ENCODE assay signal across 7 mouse cellular contexts in genomic region chr7:4658128-4658907, GRCm38 (mm10). TPM values are rescaled to one million over a fixed set of nuclear protein-coding genes. Genes with fewer than 3 reads are reported as not detected.
DNase-seq lines count a peak whose midpoint lies in the region; ATAC-seq lines count a peak whose summit lies in the region.

No protein-coding gene starts in this region.

- peak overlapping the region; percentile 94 for H3K9ac ChIP-seq in heart, embryonic 11.5 days (ENCODE audit: low read depth, low read length)
- H3K9ac ChIP-seq in midbrain, embryonic 14.5 days (replicated peaks; ENCODE audit: low read length), result peak overlapping the region; percentile 89

- H3K27me3 ChIP-seq in heart, embryonic 11.5 days (ENCODE audit: control insufficient read depth, insufficient read depth, low read length), result no peaks in the 10 kb centered on the region
- H3K27me3 ChIP-seq in midbrain, embryonic 14.5 days (ENCODE audit: control insufficient read depth, insufficient read depth, low read length), result no peaks in the 10 kb centered on the region

- peak overlapping the region; percentile 91 for H3K4me3 ChIP-seq in heart, embryonic 11.5 days (ENCODE audit: low read depth, low read length)
- H3K4me3 ChIP-seq in midbrain, embryonic 14.5 days (replicated peaks; ENCODE audit: low read depth, low read length), result peak overlapping the region; percentile 88

- H3K4me1 ChIP-seq in heart, embryonic 11.5 days (ENCODE audit: control insufficient read depth, insufficient read depth, low read length), result peaks cover 35% of the 10 kb centered on the region
- peaks cover 28% of the 10 kb centered on the region for H3K4me1 ChIP-seq in midbrain, embryonic 14.5 days (ENCODE audit: control insufficient read depth, insufficient read depth, low read length)

- no peaks in the 10 kb centered on the region for H3K9me3 ChIP-seq in heart, embryonic 11.5 days (replicated peaks; ENCODE audit: control insufficient read depth, low read length)
- no peaks in the 10 kb centered on the region for H3K9me3 ChIP-seq in midbrain, embryonic 14.5 days (ENCODE audit: control insufficient read depth, low read length)

- peaks cover 4% of the 10 kb centered on the region for H3K36me3 ChIP-seq in heart, embryonic 11.5 days (ENCODE audit: control insufficient read depth, insufficient read depth, low read length)
- H3K36me3 ChIP-seq in midbrain, embryonic 14.5 days (ENCODE audit: control insufficient read depth, insufficient read depth, low read length), result peaks cover 9% of the 10 kb centered on the region; the same call in 1 of the 2 replicates

- WGBS in heart, embryonic 11.5 days (ENCODE audit: insufficient replicate concordance), result under 1% methylated on average over 63 of the region's 78 CpGs
- WGBS in midbrain, embryonic 14.5 days, result under 1% methylated on average over 78 of the region's 78 CpGs

- peak; percentile 48 for DNase-seq in thymus, postnatal 0 days (ENCODE audit: low spot score)
- no peak for DNase-seq in thymus, postnatal 14 days
- peak; percentile 39 for DNase-seq in cerebellum, adult 8-10 months
- DNase-seq in kidney, postnatal 10 days, result peak; percentile 72
- DNase-seq in midbrain, embryonic 14.5 days, result peak; percentile 78
- no peak for DNase-seq in yolk sac, embryonic 10.5 days (ENCODE audit: low spot score)

- ATAC-seq in heart, embryonic 11.5 days (replicated peaks; ENCODE audit: insufficient number of reproducible peaks, low FRiP score, low TSS enrichment), result peak; percentile 60
- ATAC-seq in midbrain, embryonic 14.5 days (ENCODE audit: low FRiP score, low TSS enrichment), result peak; percentile 69

- H3K27ac ChIP-seq in heart, embryonic 11.5 days (ENCODE audit: low read depth, low read length), result peak overlapping the region; percentile 96
- peak overlapping the region; percentile 95 for H3K27ac ChIP-seq in midbrain, embryonic 14.5 days (replicated peaks; ENCODE audit: low read depth, low read length)

- H3K4me2 ChIP-seq in heart, embryonic 11.5 days, result peak overlapping the region; percentile 71
- peak overlapping the region; percentile 94 for H3K4me2 ChIP-seq in midbrain, embryonic 14.5 days (ENCODE audit: low read length)

RNA-seq across cellular contexts. Expression of gene Ppp6r1, which starts 0.5 kb away (rescaled TPM):
- 19.8 and 23.8 TPM in 2 replicates for polyA plus RNA-seq in thymus, postnatal 0 days (2015; fragmentation: Nextera tagmentation; extraction: Ambion mirVana)
- 3.2 and 7.0 TPM in 2 replicates for polyA plus RNA-seq in heart, embryonic 11.5 days (2014; fragmentation: Nextera tagmentation; extraction: Ambion mirVana)
- 8.7 and 11.2 TPM in 2 replicates for polyA plus RNA-seq in midbrain, embryonic 14.5 days (2014; fragmentation: Nextera tagmentation; extraction: Ambion mirVana)

RNA-seq across cellular contexts. Expression of gene Hspbp1, which starts 26.6 kb away (rescaled TPM):
- polyA plus RNA-seq in thymus, postnatal 0 days (2015; fragmentation: Nextera tagmentation; extraction: Ambion mirVana), result 74.9 and 91.0 TPM in 2 replicates
- 81.5 and 83.7 TPM in 2 replicates for polyA plus RNA-seq in heart, embryonic 11.5 days (2014; fragmentation: Nextera tagmentation; extraction: Ambion mirVana)
- polyA plus RNA-seq in midbrain, embryonic 14.5 days (2014; fragmentation: Nextera tagmentation; extraction: Ambion mirVana), result 136 and 169 TPM in 2 replicates

RNA-seq across cellular contexts. Expression of gene Tmem86b, which starts 27.1 kb away (rescaled TPM):
- polyA plus RNA-seq in thymus, postnatal 0 days (2015; fragmentation: Nextera tagmentation; extraction: Ambion mirVana), result 1.7 and 2.1 TPM in 2 replicates
- polyA plus RNA-seq in heart, embryonic 11.5 days (2014; fragmentation: Nextera tagmentation; extraction: Ambion mirVana), result 3.8 and 4.6 TPM in 2 replicates
- polyA plus RNA-seq in midbrain, embryonic 14.5 days (2014; fragmentation: Nextera tagmentation; extraction: Ambion mirVana), result 3.2 and 3.7 TPM in 2 replicates

RNA-seq across cellular contexts. Expression of gene Brsk1, which starts 32.1 kb away (rescaled TPM):
- 0.06 and 0.20 TPM in 2 replicates for polyA plus RNA-seq in thymus, postnatal 0 days (2015; fragmentation: Nextera tagmentation; extraction: Ambion mirVana)
- polyA plus RNA-seq in heart, embryonic 11.5 days (2014; fragmentation: Nextera tagmentation; extraction: Ambion mirVana), result 1.7 TPM in 2 replicates
- 10.0 and 10.8 TPM in 2 replicates for polyA plus RNA-seq in midbrain, embryonic 14.5 days (2014; fragmentation: Nextera tagmentation; extraction: Ambion mirVana)

RNA-seq across cellular contexts. Expression of gene Ptprh, which starts 54.5 kb away (rescaled TPM):
- polyA plus RNA-seq in thymus, postnatal 0 days (2015; fragmentation: Nextera tagmentation; extraction: Ambion mirVana), result not detected in 2 replicates
- polyA plus RNA-seq in heart, embryonic 11.5 days (2014; fragmentation: Nextera tagmentation; extraction: Ambion mirVana), result not detected in 2 replicates
- 0.09 and 0.13 TPM in 2 replicates for polyA plus RNA-seq in midbrain, embryonic 14.5 days (2014; fragmentation: Nextera tagmentation; extraction: Ambion mirVana)

Comparison
In these comparisons a context has a peak if more than half of its experiments do, and no peak if none do; other contexts are left out.
1. DNase-seq: peak in thymus, postnatal 0 days (single experiment), cerebellum, adult 8-10 months (single experiment), kidney, postnatal 10 days (single experiment) and midbrain, embryonic 14.5 days (single experiment); none in thymus, postnatal 14 days (single experiment) and yolk sac, embryonic 10.5 days (single experiment).